Mouse (Mus musculus) urinary bladder, adult 2 months (tissue): Measurements from ENCODE around the gene Zfpm1. TPM values are rescaled to one million over a fixed set of nuclear protein-coding genes. Genes with fewer than 3 reads are reported as not detected.

ENCODE experiments used
- DNase-seq: peaks from one replicate; pipeline ENCODE4 v3.0.0; 2022; ENCODE audit warnings: low spot score
- polyA plus RNA-seq: library from polyadenylated mRNA; depleted of rRNA; stranded (reverse); fragments of >200 nt; gene quantifications from 2 replicates; pipeline ENCODE4 v1.2.3, GENCODE M21; 2012; rRNA removed

The Zfpm1 gene
- polyA plus RNA-seq: 13.2 and 16.2 TPM in 2 replicates

GRCm38 (mm10) chr8:122282035-122282358, at the start of gene Zfpm1:
Gene Zfpm1 (plus strand): TSS chr8:122282141.
- no peak for DNase-seq

- DNase-seq: no peak
Observed at GRCm38 (mm10) chr8:122234055-122234454, 47.9 kb upstream of the Zfpm1 start.

- no peak for DNase-seq
Observed at GRCm38 (mm10) chr8:122236521-122236920, 45.4 kb upstream of the Zfpm1 start.

- DNase-seq: no peak
Observed at GRCm38 (mm10) chr8:122238225-122238624, 43.7 kb upstream of the Zfpm1 start.

GRCm38 (mm10) chr8:122238731-122239130, 43.2 kb upstream of the Zfpm1 start:
- no peak for DNase-seq

GRCm38 (mm10) chr8:122240241-122241026, 41.5 kb upstream of the Zfpm1 start:
- DNase-seq: no peak

- no peak for DNase-seq
Observed at GRCm38 (mm10) chr8:122243310-122243709, 38.6 kb upstream of the Zfpm1 start.

- DNase-seq: no peak
Observed at GRCm38 (mm10) chr8:122245161-122245560, 36.8 kb upstream of the Zfpm1 start.

- no peak for DNase-seq
Observed at GRCm38 (mm10) chr8:122246257-122247211, 35.4 kb upstream of the Zfpm1 start.

GRCm38 (mm10) chr8:122251739-122252138, 30.2 kb upstream of the Zfpm1 start:
- DNase-seq: no peak

GRCm38 (mm10) chr8:122252366-122252765, 29.6 kb upstream of the Zfpm1 start:
- DNase-seq: no peak

GRCm38 (mm10) chr8:122259351-122259750, 22.6 kb upstream of the Zfpm1 start:
- DNase-seq: peak; percentile 72

- DNase-seq: no peak
Observed at GRCm38 (mm10) chr8:122260755-122261154, 21.2 kb upstream of the Zfpm1 start.

- no peak for DNase-seq
Observed at GRCm38 (mm10) chr8:122262835-122263234, 19.1 kb upstream of the Zfpm1 start.

- DNase-seq: no peak
Observed at GRCm38 (mm10) chr8:122264243-122264642, 17.7 kb upstream of the Zfpm1 start.

GRCm38 (mm10) chr8:122265522-122265921, 16.4 kb upstream of the Zfpm1 start:
- DNase-seq: no peak

- DNase-seq: no peak
Observed at GRCm38 (mm10) chr8:122266867-122267266, 15.1 kb upstream of the Zfpm1 start.

GRCm38 (mm10) chr8:122268861-122269260, 13.1 kb upstream of the Zfpm1 start:
- DNase-seq: no peak

- peak; percentile 74 for DNase-seq
Observed at GRCm38 (mm10) chr8:122269404-122269803, 12.5 kb upstream of the Zfpm1 start.

GRCm38 (mm10) chr8:122270555-122270954, 11.4 kb upstream of the Zfpm1 start:
- DNase-seq: no peak

GRCm38 (mm10) chr8:122273152-122273551, 8.8 kb upstream of the Zfpm1 start:
- DNase-seq: peak; percentile 68

GRCm38 (mm10) chr8:122273826-122274225, 8.1 kb upstream of the Zfpm1 start:
- DNase-seq: no peak
